Mouse (Mus musculus) small intestine, adult 2 months (tissue): ENCODE data around the gene C87436.

Source experiments
- CTCF ChIP-seq: fragments of 200-500 bp; IDR thresholded peaks from 2 replicates; pipeline ENCODE4 v1.5.1; 2012; ENCODE audit warnings: low read depth, mild to moderate bottlenecking, control low read depth, inconsistent platforms, low read length, moderate library complexity, mixed read lengths; ENCODE audit not compliant: insufficient replicate concordance, insufficient read length; ENCODE audit errors: extremely low read depth
- POLR2A ChIP-seq: fragments of 200-500 bp; IDR thresholded peaks from 2 replicates; pipeline ENCODE4 v1.6.1; 2012; ENCODE audit warnings: low read depth, mild to moderate bottlenecking, control low read depth, inconsistent platforms, low read length, moderate library complexity

DNA sequence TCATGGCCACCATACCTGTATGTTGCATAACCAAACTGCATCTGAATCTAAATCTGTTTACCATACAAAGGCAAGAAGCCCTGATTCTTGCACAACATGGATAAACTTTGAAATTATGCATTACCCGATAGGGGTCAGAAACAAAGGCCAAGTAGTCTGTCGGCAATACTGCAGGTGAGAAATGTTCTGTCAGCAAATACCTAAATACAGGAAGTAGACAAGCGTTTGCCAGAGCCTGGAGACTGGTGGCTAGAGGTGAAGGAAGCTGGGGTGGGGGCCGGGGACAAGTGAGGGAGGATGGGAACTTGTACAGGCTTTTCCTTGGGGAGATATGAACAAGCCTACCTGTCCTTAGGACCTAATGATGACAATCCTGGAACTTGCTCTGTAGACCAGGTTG is 72.8 kb downstream of the C87436 start:
- TF ChIP-seq POLR2A (no peak), CTCF (no peak)
